11 mouse cellular contexts compared by ENCODE assay signal in the genomic region with DNA sequence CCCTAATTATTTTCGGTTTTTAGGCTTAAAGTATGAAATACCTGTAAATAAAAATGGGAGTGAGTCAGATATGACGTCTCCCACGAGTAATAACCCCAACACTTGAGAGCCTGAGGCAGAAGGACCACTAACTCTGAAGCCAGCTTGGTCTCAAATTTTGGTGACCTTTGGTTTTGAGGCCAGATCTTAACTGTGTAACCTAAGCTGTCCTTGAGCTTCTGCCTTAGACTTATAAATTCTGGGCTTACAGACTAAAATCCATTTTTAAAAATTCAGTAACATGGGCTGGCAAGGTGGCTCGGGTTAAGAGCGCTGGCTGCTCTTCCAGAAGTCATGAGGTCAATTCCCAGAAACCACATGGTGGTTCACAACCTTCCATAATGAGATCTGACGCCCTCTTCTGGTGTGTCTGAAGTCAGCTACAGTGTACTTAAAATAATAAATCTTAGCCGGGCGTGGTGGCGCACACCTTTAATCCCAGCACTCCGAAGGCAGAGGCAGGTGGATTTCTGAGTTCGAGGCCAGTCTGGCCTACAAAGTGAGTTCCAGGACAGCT. TPM values are rescaled to one million over a fixed set of nuclear protein-coding genes. Genes with fewer than 3 reads are reported as not detected.
A peak's percentile ranks its signal among the peaks of the same experiment; 100 is the strongest.
DNase-seq lines count a peak whose midpoint lies in the region; ATAC-seq and TF ChIP-seq lines count a peak whose summit lies in the region.
"Had no signal": no experiment of that assay in that cellular context is flagged by ENCODE, and none has a peak within 500 bp of the region (broad histone marks: within the 10 kb centered on the region; RNA-seq: fewer than 3 reads in every experiment).

No protein-coding gene starts in this region.

- no peaks in the 10 kb centered on the region for H3K9me3 ChIP-seq in heart, embryonic 12.5 days (replicated peaks)
- no peaks in the 10 kb centered on the region for H3K9me3 ChIP-seq in megakaryocyte, embryonic 14.5 days
- no peaks in the 10 kb centered on the region for H3K9me3 ChIP-seq in limb, embryonic 14.5 days (ENCODE audit: control insufficient read depth, low read length)

- no peak for ATAC-seq in heart, embryonic 12.5 days (ENCODE audit: insufficient number of reproducible peaks, low FRiP score)
- no peak for ATAC-seq in megakaryocyte, adult 5-6 weeks (ENCODE audit: poor library complexity, severe bottlenecking)
- no peak for ATAC-seq in limb, embryonic 14.5 days (ENCODE audit: low FRiP score, low read depth)
- ATAC-seq: inflammation-experienced regulatory T-cells, adult 6 months had no signal

- peaks cover 93% of the 10 kb centered on the region for H3K27me3 ChIP-seq in heart, embryonic 12.5 days (replicated peaks)
- peaks cover 7% of the 10 kb centered on the region for H3K27me3 ChIP-seq in megakaryocyte, embryonic 14.5 days (replicated peaks)
- H3K27me3 ChIP-seq in limb, embryonic 14.5 days (ENCODE audit: control insufficient read depth, insufficient read depth, low read length), result peaks cover 82% of the 10 kb centered on the region

- 51% methylated on average over 11 of the region's 11 CpGs for WGBS in heart, embryonic 12.5 days
- WGBS in limb, embryonic 14.5 days, result 49% methylated on average over 11 of the region's 11 CpGs

- no peak overlapping the region for H3K9ac ChIP-seq in heart, embryonic 12.5 days
- H3K9ac ChIP-seq in limb, embryonic 14.5 days (ENCODE audit: low read depth, low read length, severe bottlenecking), result no peak overlapping the region

- TF ChIP-seq POLR2A in limb, embryonic 14.5 days (IDR thresholded peaks at IDR 0.05; ENCODE audit: borderline replicate concordance, extremely low read depth, insufficient read depth, insufficient read length), result no peak

- DNase-seq in heart, postnatal 10 days, result no peak
- DNase-seq in limb, embryonic 14.5 days (ENCODE audit: low spot score), result no peak
- no peak for DNase-seq in urinary bladder, postnatal 10 days (ENCODE audit: low spot score)
- DNase-seq in left cerebral cortex, adult 11 months (ENCODE audit: low spot score), result no peak
- DNase-seq in lung, postnatal 10 days, result no peak

- peak overlapping the region; percentile 61; the same call in 1 of the 2 replicates for H3K4me3 ChIP-seq in heart, embryonic 12.5 days
- peak overlapping the region; percentile 94 for H3K4me3 ChIP-seq in megakaryocyte, embryonic 14.5 days (replicated peaks)
- H3K4me3 ChIP-seq in limb, embryonic 14.5 days (replicated peaks; ENCODE audit: low read length), result no peak overlapping the region

- H3K36me3 ChIP-seq in heart, embryonic 12.5 days, result no peaks in the 10 kb centered on the region
- no peaks in the 10 kb centered on the region for H3K36me3 ChIP-seq in megakaryocyte, embryonic 14.5 days (replicated peaks; ENCODE audit: low read length)
- H3K36me3 ChIP-seq in limb, embryonic 14.5 days (ENCODE audit: control insufficient read depth, insufficient read depth, low read length), result no peaks in the 10 kb centered on the region

- intact Hi-C loops in heart, postnatal 10 days (cut with DNase I), result no loop called here

- H3K4me1 ChIP-seq in heart, embryonic 12.5 days (replicated peaks), result peaks cover 14% of the 10 kb centered on the region
- H3K4me1 ChIP-seq in megakaryocyte, embryonic 14.5 days, result peaks cover 92% of the 10 kb centered on the region
- peaks cover 19% of the 10 kb centered on the region for H3K4me1 ChIP-seq in limb, embryonic 14.5 days (ENCODE audit: control insufficient read depth, insufficient read depth, low read length)

- H3K4me2 ChIP-seq in heart, embryonic 12.5 days, result peak overlapping the region; percentile 88
- H3K4me2 ChIP-seq in limb, embryonic 14.5 days (replicated peaks; ENCODE audit: low read depth, low read length, severe bottlenecking), result peak overlapping the region; percentile 87; the same call in 1 of the 2 replicates

- H3K27ac ChIP-seq in heart, embryonic 12.5 days (ENCODE audit: poor library complexity, severe bottlenecking), result no peak overlapping the region
- H3K27ac ChIP-seq in limb, embryonic 14.5 days (replicated peaks; ENCODE audit: low read depth, low read length), result no peak overlapping the region

RNA-seq across cellular contexts. Expression of a gene that starts 1.5 kb away (rescaled TPM):
- polyA plus RNA-seq in heart, embryonic 12.5 days (2016; fragmentation: Nextera tagmentation; extraction: Ambion mirVana), result 23.6 and 39.2 TPM in 2 replicates
- 10 to 100 TPM in 1 of 2 experiments, 1 to 10 TPM in 1; 9.4 to 87.4 TPM for total RNA-seq in heart, postnatal 10 days (2021)
- polyA plus RNA-seq in megakaryocyte, embryonic 14.5 days (2012; ENCODE audit: insufficient read depth, low replicate concordance), result 368 and 523 TPM in 2 replicates
- total RNA-seq in megakaryocyte, adult 5-6 weeks (2015), result 0.76 and 2.8 TPM in 2 replicates
- 2.0 and 4.2 TPM in 2 replicates for total RNA-seq in megakaryocyte, adult 5-6 weeks (2017)
- polyA plus RNA-seq in limb, embryonic 14.5 days (2012; rRNA removed), result 32.8 and 51.6 TPM in 2 replicates
- polyA plus RNA-seq in limb, embryonic 14.5 days (2014; fragmentation: Nextera tagmentation; extraction: Ambion mirVana), result 39.6 and 48.1 TPM in 2 replicates

RNA-seq across cellular contexts. Expression of a gene that starts 5.0 kb away (rescaled TPM):
- polyA plus RNA-seq in heart, embryonic 12.5 days (2016; fragmentation: Nextera tagmentation; extraction: Ambion mirVana), result 129 and 209 TPM in 2 replicates
- 100 to 1,000 TPM; 104 to 394 TPM for total RNA-seq in heart, postnatal 10 days (2021)
- polyA plus RNA-seq in megakaryocyte, embryonic 14.5 days (2012; ENCODE audit: insufficient read depth, low replicate concordance), result 627 and 878 TPM in 2 replicates
- total RNA-seq in megakaryocyte, adult 5-6 weeks (2015), result 18.6 and 24.3 TPM in 2 replicates
- 32.5 and 48.1 TPM in 2 replicates for total RNA-seq in megakaryocyte, adult 5-6 weeks (2017)
- polyA plus RNA-seq in limb, embryonic 14.5 days (2012; rRNA removed), result 91.7 and 100 TPM in 2 replicates
- polyA plus RNA-seq in limb, embryonic 14.5 days (2014; fragmentation: Nextera tagmentation; extraction: Ambion mirVana), result 149 and 158 TPM in 2 replicates

RNA-seq across cellular contexts. Expression of a gene that starts 21.5 kb away (rescaled TPM):
- polyA plus RNA-seq in heart, embryonic 12.5 days (2016; fragmentation: Nextera tagmentation; extraction: Ambion mirVana), result 24.7 and 25.0 TPM in 2 replicates
- 10 to 100 TPM; 12.5 to 14.5 TPM for total RNA-seq in heart, postnatal 10 days (2021)
- not detected in 2 replicates for polyA plus RNA-seq in megakaryocyte, embryonic 14.5 days (2012; ENCODE audit: insufficient read depth, low replicate concordance)
- not detected in 2 replicates for total RNA-seq in megakaryocyte, adult 5-6 weeks (2015)
- total RNA-seq in megakaryocyte, adult 5-6 weeks (2017), result not detected in 2 replicates
- 2.0 and 3.3 TPM in 2 replicates for polyA plus RNA-seq in limb, embryonic 14.5 days (2012; rRNA removed)
- 2.8 and 3.8 TPM in 2 replicates for polyA plus RNA-seq in limb, embryonic 14.5 days (2014; fragmentation: Nextera tagmentation; extraction: Ambion mirVana)

RNA-seq across cellular contexts. Expression of a gene that starts 36.9 kb away (rescaled TPM):
- not detected in 2 replicates for polyA plus RNA-seq in heart, embryonic 12.5 days (2016; fragmentation: Nextera tagmentation; extraction: Ambion mirVana)
- not detected for total RNA-seq in heart, postnatal 10 days (2021)
- not detected in 2 replicates for polyA plus RNA-seq in megakaryocyte, embryonic 14.5 days (2012; ENCODE audit: insufficient read depth, low replicate concordance)
- not detected in 2 replicates for total RNA-seq in megakaryocyte, adult 5-6 weeks (2015)
- total RNA-seq in megakaryocyte, adult 5-6 weeks (2017), result not detected in 2 replicates
- polyA plus RNA-seq in limb, embryonic 14.5 days (2012; rRNA removed), result not detected in 2 replicates
- polyA plus RNA-seq in limb, embryonic 14.5 days (2014; fragmentation: Nextera tagmentation; extraction: Ambion mirVana), result not detected in 2 replicates
- total RNA-seq: gastrocnemius, adult 8-10 months had no signal
- polyA plus RNA-seq: cortical plate, adult 2 months; inflammation-experienced regulatory T-cells, adult 6 months had no signal

RNA-seq across cellular contexts. Expression of a gene that starts 40.4 kb away (rescaled TPM):
- 71.6 and 73.6 TPM in 2 replicates for polyA plus RNA-seq in heart, embryonic 12.5 days (2016; fragmentation: Nextera tagmentation; extraction: Ambion mirVana)
- 10 to 100 TPM; 27.6 to 28.3 TPM for total RNA-seq in heart, postnatal 10 days (2021)
- 3.1 and 3.3 TPM in 2 replicates for polyA plus RNA-seq in megakaryocyte, embryonic 14.5 days (2012; ENCODE audit: insufficient read depth, low replicate concordance)
- total RNA-seq in megakaryocyte, adult 5-6 weeks (2015), result 15.8 and 17.7 TPM in 2 replicates
- 22.9 and 24.1 TPM in 2 replicates for total RNA-seq in megakaryocyte, adult 5-6 weeks (2017)
- polyA plus RNA-seq in limb, embryonic 14.5 days (2012; rRNA removed), result 60.5 and 64.0 TPM in 2 replicates
- 72.3 and 79.9 TPM in 2 replicates for polyA plus RNA-seq in limb, embryonic 14.5 days (2014; fragmentation: Nextera tagmentation; extraction: Ambion mirVana)
